Mouse (Mus musculus) cerebellum, adult 2 months (tissue): Measurements from ENCODE around the gene Slc51b. TPM values are rescaled to one million over a fixed set of nuclear protein-coding genes. Genes with fewer than 3 reads are reported as not detected.
A peak's percentile ranks its signal among the peaks of the same experiment; 100 is the strongest.

Experiments used
- DNase-seq, 2 experiments: peaks; one replicate each; pipeline ENCODE4 v3.0.0; 2021
- H3K27ac ChIP-seq: fragments of 200-500 bp; 2 replicates; pipeline ENCODE4 v1.5.1; 2012; ENCODE audit warnings: low read length, control low read depth, inconsistent platforms; ENCODE audit not compliant: insufficient read depth
- H3K27me3 ChIP-seq: fragments of 200-500 bp; 2 replicates; pipeline ENCODE4 v1.6.1; 2012; ENCODE audit warnings: inconsistent platforms, mild to moderate bottlenecking, low read length, moderate library complexity; ENCODE audit not compliant: control insufficient read depth, insufficient read depth
- H3K4me1 ChIP-seq: fragments of 200-500 bp; 2 replicates; pipeline ENCODE4 v1.6.1; 2011; ENCODE audit warnings: low read length; ENCODE audit not compliant: control insufficient read depth, insufficient read depth
- H3K4me3 ChIP-seq: fragments of 200-500 bp; replicated peaks from 2 replicates; pipeline ENCODE3; 2011; ENCODE audit warnings: mild to moderate bottlenecking, low read depth, low read length, control low read depth; ENCODE audit not compliant: insufficient read depth
- CTCF ChIP-seq: fragments of 200-500 bp; IDR thresholded peaks from 2 replicates; pipeline ENCODE4 v1.5.1; 2011; ENCODE audit warnings: low read depth, mild to moderate bottlenecking, control low read depth, low read length, moderate library complexity, borderline replicate concordance; ENCODE audit not compliant: insufficient read depth
- POLR2A ChIP-seq: fragments of 200-500 bp; IDR thresholded peaks from 2 replicates; pipeline ENCODE4 v1.6.1; 2011; ENCODE audit warnings: low read length, control low read depth, borderline replicate concordance; ENCODE audit not compliant: insufficient read depth
- WGBS: fragments of 180-500 bp; shearing (Covaris S2); methylation state at CpG from one replicate; pipeline ENCODE4 v1.1.7; 2018; 5-methylcytosine and 5-hydroxymethylcytosine counted together
- polyA plus RNA-seq: library from polyadenylated mRNA; depleted of rRNA; stranded (reverse); fragments of >200 nt; gene quantifications from 2 replicates; pipeline ENCODE4 v1.2.3, GENCODE M21; 2012

Gene Slc51b
- polyA plus RNA-seq, 1 experiment = not detected

- Histone ChIP-seq H3K4me3 (no peak overlapping the region), H3K27me3 (no peaks in the 10 kb centered on the region), H3K4me1 (no peaks in the 10 kb centered on the region), H3K27ac (no peak overlapping the region)
- TF ChIP-seq CTCF (no peak), POLR2A (no peak)
- DNase-seq = no peak
- 89% methylated on average over 6 of the region's 6 CpGs for WGBS
Measured at GRCm38 (mm10) chr9:65447951-65448350, 25.2 kb upstream of the Slc51b start.

- WGBS = 93% methylated on average over 4 of the region's 4 CpGs
- H3K27me3 ChIP-seq = no peaks in the 10 kb centered on the region
- no peak for TF ChIP-seq CTCF
- H3K27ac ChIP-seq = no peak overlapping the region
- no peaks in the 10 kb centered on the region for H3K4me1 ChIP-seq
- no peak for DNase-seq
- no peak overlapping the region for H3K4me3 ChIP-seq
Measured at GRCm38 (mm10) chr9:65444692-65445091, 21.9 kb upstream of the Slc51b start.

- Histone ChIP-seq H3K27ac (no peak within 1 kb of the TSS), H3K4me3 (peak within 1 kb of the TSS; percentile 62), H3K27me3 (no peaks in the 10 kb centered on the region), H3K4me1 (no peaks in the 10 kb centered on the region)
- WGBS = under 1% methylated on average over 54 of the region's 54 CpGs
- no peak for TF ChIP-seq CTCF
- peak; percentile 95 for TF ChIP-seq POLR2A
- peak; percentile 90 for DNase-seq
Measured at GRCm38 (mm10) chr9:65435671-65436301, 13.0 kb upstream of the Slc51b start, which contains the start of gene Mtfmt. Mtfmt (plus strand) TSS chr9:65435782.

GRCm38 (mm10) chr9:65435211-65435610, 12.5 kb upstream of the Slc51b start:
- no peak overlapping the region for H3K27ac ChIP-seq
- TF ChIP-seq POLR2A (no peak), CTCF (no peak)

GRCm38 (mm10) chr9:65434140-65434539, 11.4 kb upstream of the Slc51b start:
- H3K4me1 ChIP-seq = no peaks in the 10 kb centered on the region
- no peak overlapping the region for H3K27ac ChIP-seq
- peak; percentile 23 to 27 for DNase-seq
- TF ChIP-seq CTCF = peak; percentile 32; the same call in 1 of the 2 replicates
- TF ChIP-seq POLR2A = no peak
- no peaks in the 10 kb centered on the region for H3K27me3 ChIP-seq
- 64% methylated on average over 5 of the region's 5 CpGs for WGBS
- no peak overlapping the region for H3K4me3 ChIP-seq

More at GRCm38 (mm10) chr9:65435211-65435610, 12.5 kb upstream of the Slc51b start:
- H3K4me3 ChIP-seq = no peak overlapping the region
- no peak for DNase-seq
- no peaks in the 10 kb centered on the region for H3K27me3 ChIP-seq
- H3K4me1 ChIP-seq = no peaks in the 10 kb centered on the region
- 67% methylated on average over 4 of the region's 4 CpGs for WGBS

GRCm38 (mm10) chr9:65432236-65432635, 9.5 kb upstream of the Slc51b start:
- no peak overlapping the region for H3K4me3 ChIP-seq
- peak; percentile 73 to 82 for DNase-seq
- WGBS = 2% methylated on average over 3 of the region's 3 CpGs
- H3K27ac ChIP-seq = no peak overlapping the region
- H3K4me1 ChIP-seq = no peaks in the 10 kb centered on the region
- TF ChIP-seq POLR2A (no peak), CTCF (peak; percentile 83)
- H3K27me3 ChIP-seq = no peaks in the 10 kb centered on the region

- no peaks in the 10 kb centered on the region for H3K4me1 ChIP-seq
- 83% methylated on average over 5 of the region's 5 CpGs for WGBS
- H3K27ac ChIP-seq = no peak overlapping the region
- DNase-seq = no peak
- no peak for TF ChIP-seq POLR2A
- TF ChIP-seq CTCF = no peak
- no peaks in the 10 kb centered on the region for H3K27me3 ChIP-seq
- no peak overlapping the region for H3K4me3 ChIP-seq
Measured at GRCm38 (mm10) chr9:65430921-65431320, 8.2 kb upstream of the Slc51b start.

- H3K4me3 ChIP-seq = no peak overlapping the region
- TF ChIP-seq POLR2A (no peak), CTCF (no peak)
- H3K27ac ChIP-seq = no peak overlapping the region
Measured at GRCm38 (mm10) chr9:65430401-65430800, 7.6 kb upstream of the Slc51b start.

More at GRCm38 (mm10) chr9:65430401-65430800, 7.6 kb upstream of the Slc51b start:
- no peak for DNase-seq
- no peaks in the 10 kb centered on the region for H3K4me1 ChIP-seq
- no peaks in the 10 kb centered on the region for H3K27me3 ChIP-seq
